Mouse (Mus musculus): ENCODE measurements around the gene Naaa.

Gene Naaa

DNA sequence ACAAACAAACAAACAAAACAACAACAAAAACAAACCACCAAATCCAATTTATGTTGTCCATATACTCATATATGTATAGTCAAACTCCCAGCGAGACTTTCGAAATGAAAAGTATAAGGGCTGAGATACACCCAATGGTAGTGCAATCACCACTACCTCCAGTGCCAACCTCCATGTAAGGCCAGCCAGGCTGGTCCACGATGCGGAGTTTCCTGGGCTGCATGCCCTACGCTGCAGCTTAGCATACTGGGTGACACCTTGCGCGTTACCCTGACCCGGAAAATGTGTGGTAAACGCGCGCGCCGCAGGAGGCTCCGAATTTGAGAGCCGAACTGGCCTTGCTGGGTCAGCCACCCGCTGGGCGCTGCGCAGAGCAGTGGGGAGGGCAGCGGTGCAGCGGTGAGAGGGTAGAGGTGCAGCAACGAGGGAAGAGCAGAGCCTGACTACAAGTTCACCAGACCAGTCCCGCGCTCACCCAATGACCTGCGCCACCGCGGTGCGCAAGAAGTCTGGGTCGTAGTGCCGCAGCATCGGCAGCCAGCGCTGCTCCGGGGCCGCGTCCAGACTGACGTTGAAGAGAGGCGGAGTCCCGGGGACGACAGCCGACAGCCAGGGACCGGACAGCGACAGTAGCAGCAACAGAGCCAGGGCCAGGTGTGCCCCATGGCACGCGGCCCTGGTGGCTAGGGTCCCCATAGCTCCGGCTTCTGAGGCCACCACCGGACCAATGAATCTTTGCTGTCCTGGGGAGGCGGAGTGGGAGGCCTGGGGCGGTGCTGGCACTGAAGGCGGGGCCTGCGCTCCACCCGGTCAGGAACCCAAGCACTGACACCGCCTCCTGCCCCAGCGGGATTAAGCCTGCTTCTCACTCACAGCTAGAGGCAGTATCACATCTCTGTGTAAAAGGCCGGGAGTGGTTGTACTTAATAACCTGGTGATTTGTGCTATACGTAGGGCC is at the start of gene Naaa:
Naaa (minus strand) TSS at position 734 of the 958 bp plus-strand sequence.
- peak; percentile 92 to 94 for DNase-seq

DNA sequence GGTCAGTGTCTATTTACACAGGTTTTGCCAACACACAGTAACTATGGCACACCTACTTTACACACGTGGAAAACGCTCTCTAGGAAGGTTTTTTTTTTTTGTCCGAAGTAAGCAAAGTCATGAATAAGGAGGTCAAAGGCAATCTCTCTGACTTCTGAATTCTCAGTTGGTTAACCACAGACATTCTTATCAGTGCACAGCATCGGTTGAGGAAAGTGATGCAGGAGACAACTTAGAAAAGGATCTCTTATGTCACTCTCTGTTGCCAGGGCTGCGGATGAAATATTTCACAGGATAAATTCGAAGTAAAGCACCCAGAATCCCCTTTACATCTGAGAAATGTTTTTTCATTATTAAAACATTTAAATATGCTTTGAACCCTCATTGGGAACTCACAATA is 49.4 kb upstream of the Naaa start:
- no peak for DNase-seq

DNA sequence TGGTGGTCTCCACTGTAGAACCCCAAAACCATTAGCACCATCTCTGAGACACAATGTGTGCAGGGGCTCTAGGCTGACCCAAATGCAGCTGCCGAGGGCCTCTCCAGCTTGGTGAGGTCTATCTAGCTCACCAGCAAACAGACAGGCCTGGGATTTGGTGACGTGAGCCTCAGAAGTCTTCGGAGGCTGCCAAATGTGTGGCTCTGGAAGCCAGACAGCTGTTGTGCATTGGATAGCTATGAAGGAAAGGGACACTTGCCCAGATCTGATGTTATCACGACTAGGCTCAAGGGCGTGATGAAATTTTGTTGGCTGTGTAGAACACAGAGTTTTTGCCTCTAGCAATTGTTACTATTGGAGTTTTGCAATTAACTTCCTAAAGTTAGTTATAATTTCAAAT is 45.3 kb upstream of the Naaa start:
- peak; percentile 46 to 55 for DNase-seq

DNA sequence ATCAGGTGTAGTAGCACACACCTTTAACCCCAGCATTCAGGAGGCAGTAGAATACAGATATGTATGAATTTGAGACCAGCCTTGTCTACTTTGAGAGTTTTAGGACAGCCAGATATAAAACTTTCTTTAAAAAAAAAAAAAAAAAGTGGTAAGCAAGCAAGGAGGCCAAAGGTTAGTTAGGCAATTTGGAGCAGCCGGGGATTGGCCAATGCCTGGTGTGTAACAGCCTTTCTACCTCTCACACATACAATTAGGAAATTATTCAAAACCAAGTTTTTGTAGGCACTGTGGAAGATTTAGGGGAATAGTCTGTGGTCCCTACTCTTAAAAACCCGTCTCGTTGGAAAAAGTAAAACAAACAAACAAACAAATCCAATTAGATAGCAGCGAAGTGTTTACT is 44.6 kb upstream of the Naaa start:
- DNase-seq, result no peak

DNA sequence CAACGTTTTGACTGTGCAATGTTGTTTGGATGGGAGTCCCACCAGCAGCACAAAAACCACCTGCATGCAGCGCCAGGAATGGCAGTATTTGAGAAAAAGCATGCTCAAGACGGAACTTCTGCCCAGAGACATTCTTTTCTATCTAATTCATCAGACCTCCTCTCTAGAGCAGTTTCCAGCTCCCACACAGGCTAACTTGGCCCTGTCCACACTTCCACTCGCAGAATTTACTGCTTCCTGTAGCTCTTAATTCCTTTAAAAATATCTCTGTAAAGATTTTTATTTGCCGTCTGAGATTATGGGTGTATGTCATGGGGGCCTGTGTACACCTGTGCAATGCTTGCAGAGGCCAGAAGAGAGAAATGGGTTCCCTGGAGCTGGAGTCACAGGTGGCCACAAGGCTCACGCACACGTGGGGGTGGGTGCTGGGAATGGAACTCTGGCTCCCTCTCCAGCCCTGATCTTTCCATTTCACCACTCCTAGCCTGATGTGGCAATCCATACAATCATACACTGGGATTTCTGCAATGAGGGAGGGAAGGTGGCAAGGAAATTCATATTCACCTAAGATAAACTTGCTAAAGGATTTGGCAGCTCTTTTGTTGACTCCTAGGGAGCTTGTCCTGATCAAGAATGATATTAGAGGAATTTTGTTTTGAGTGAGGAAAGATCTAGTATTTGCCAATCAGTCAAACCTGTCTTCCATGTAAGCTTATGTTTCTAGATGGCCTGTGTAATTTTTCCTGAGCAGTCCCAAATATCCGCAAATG is 43.8 kb upstream of the Naaa start:
- DNase-seq, result no peak

DNA sequence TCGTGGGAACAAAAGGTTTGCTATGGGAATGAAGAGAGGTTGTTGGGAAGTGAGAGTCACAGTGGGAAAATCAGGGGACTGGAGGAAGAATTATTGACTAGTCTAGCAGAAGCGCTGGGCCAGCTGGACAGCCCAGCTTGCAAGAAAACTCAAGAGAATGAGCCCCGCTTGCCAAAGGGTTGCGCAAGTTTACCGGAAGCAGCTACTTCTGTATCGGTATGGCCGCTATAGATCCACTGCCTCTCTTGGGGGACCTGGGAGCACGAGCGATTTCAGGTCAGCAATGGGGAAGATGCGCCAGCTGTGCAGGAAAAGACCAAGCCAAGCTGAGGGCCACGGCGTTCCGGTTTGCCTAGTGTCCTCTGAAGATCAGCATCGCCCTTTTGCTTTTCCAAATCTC is 40.6 kb upstream of the Naaa start:
- DNase-seq, result no peak

DNA sequence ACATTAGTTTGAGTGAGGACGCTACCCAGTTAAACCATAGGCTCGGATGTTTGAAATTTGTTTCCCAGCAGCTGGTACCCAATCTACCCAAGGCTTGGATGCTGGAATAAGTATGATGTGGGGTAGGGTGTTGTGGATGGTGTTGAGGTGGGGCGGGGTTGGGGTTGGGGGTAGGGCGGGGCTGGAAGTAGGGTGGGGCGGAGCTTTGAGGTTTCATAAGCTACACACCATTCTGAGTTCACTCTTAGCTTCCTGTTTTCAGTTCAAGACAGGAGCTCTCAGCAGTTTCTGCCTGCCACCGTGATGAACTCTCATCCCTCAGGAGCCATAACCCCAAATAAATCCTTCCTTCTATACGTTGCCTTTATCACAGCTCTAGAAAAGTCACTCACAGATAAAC is 40.1 kb upstream of the Naaa start:
- no peak for DNase-seq

DNA sequence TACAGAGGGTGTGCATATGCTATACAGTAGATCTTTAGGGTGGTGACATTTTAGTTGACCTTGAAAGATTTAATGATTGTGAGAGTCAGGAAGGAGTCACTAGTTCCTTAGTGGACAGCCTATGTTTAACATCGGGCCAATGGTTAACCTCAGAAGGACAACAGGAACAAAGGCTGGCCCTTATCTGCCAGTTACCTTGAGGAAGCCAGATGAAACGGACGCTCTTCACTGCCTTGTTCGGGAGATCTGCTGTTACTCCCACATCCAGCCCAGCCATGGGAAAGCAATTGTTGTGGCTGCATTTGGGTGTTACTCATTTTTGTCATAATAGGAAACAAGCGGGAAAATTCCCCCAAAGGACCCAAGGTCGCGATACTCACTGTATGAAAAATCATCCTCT is 35.8 kb upstream of the Naaa start:
- no peak for DNase-seq

DNA sequence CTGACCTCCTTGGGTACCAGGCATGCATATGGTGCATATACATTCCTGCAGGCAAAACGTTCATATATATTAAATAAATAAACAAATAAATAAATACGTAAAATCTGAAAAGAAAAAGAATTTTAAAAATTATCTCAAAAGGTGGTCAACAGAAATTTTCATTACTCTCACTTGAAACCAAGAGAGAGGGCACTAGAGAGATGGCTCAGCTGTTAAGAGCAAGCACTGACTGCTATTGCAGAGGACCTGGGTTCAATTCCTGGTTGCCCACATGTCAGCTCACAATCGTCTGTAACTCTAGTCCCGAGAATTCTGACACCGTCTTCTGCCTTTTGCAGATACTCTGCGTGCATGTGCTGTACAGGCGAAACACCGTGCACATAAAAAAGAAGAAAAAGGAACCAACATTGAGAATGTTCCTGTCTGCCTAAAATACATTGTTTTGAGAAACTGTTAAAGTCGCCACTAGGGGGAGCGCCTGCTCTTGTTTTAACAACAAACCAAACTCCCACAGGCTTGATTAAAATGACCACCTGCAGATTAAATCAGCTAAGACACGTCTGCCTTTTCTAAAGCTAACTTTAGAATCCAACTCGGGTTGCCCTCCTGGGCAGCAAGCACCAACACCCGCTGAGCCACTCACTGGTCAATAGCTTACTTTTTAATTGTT is 34.2 kb upstream of the Naaa start:
- DNase-seq, result peak; percentile 93 to 97

DNA sequence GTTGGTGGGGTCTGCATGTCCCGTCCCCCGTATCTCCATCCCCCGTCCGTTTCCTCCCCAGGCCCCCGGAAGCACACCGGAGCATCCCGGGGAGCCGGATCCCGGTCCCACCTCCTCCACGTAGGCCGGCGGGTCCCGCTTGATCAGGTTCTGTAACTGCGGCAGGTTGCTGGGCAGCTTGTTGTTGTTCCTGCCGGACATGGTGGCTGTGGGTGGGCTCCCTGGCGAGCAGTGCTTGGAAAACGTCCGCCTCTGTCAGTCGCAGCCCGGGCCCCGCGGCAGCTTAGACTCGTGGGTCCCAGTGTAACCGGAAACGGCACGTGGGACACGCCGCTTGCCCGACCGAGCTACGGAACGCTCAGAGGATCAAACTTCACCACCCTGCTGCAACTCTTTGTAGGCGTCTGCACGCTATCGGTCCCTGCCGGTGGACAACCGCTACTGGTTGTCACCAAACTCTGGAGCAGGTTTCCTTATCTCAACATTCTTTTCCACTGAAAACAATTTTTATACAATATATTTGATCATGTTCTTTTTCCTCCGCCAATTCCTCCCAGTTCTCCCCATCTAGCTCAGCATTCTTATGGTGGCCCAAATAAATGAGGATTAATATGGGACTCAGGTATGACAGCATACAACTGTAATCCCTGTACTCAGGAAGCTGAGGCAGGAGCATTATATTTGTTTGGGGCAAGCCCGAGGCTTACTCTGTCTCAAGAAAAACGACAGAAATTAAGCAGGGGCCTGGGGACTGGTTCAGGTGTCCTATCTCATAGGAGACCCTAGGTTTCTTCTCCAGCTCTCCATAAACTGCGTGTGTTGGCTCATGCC is 31.9 kb upstream of the Naaa start, which contains the start of gene Sdad1:
Sdad1 (minus strand) TSS at position 799 of the 831 bp plus-strand sequence.
- DNase-seq, result peak; percentile 95 to 96

DNA sequence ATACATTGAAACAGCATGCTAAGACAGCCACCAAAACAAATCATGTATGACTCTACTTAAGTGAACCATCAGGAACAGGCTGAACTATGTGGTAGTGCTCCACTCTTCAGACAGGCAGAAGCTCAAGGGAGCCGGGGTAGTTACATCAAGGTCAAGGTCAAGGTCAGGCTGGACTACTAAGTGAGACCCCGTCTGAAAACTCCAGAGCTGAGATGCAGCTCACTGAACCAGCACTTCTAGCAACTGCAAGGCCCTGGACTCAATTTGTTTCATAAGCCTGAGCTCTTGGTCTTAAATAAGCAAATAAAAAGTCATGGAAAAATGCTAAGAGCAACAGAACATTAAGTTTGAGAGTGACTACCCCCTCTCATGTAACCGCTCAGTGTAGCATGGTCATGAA is 26.3 kb upstream of the Naaa start:
- no peak for DNase-seq

DNA sequence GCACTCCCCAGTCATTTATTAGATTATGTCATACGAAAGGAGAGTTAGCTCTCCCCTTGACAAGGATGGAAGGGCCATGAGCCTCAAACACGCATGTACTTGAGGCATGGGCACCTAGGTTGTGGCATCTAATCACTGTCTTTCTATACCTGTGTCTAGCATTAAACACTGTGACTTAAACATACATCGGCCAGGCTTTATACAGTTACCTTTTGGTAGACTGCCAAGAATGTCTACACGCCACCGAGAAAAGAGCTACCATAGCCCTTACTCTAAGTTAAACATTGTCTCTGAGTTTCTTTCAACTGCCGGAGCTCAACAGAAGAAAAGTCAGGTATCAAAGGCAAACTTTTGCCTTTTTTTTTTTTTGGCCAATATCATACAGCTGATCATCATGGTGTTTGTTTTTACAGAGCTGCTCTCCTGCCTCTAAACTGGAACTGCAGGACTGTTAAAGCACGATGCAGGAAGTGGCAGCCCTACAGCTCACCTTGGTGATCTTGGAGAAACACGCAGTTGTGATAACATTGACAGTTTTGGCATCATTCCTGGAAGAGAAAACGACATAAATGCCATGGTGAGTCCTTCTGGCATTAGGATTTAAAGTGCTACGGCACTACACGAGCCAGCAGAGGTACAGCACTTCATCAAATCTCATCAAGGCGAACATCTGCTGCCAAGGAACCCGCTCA is 24.3 kb upstream of the Naaa start:
- DNase-seq, result no peak

DNA sequence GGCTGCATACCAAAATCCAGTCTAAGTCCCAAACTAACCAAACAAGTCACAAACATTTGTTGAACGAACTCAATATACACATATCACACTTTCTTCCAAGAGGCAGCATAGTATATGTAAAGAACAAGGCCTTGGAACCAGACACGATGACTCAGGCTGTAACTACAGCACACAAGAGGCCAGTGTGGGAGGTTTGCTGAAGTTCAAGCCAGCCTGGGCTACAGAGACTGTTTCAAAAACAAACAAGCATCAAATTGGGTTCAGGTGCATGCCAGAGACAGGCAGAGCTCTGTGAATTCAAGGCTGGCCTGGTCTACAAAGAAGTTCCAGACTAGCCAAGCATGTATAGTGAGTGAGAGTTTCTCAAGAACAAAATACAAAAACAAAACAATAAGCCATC is 16.6 kb upstream of the Naaa start:
- no peak for DNase-seq

DNA sequence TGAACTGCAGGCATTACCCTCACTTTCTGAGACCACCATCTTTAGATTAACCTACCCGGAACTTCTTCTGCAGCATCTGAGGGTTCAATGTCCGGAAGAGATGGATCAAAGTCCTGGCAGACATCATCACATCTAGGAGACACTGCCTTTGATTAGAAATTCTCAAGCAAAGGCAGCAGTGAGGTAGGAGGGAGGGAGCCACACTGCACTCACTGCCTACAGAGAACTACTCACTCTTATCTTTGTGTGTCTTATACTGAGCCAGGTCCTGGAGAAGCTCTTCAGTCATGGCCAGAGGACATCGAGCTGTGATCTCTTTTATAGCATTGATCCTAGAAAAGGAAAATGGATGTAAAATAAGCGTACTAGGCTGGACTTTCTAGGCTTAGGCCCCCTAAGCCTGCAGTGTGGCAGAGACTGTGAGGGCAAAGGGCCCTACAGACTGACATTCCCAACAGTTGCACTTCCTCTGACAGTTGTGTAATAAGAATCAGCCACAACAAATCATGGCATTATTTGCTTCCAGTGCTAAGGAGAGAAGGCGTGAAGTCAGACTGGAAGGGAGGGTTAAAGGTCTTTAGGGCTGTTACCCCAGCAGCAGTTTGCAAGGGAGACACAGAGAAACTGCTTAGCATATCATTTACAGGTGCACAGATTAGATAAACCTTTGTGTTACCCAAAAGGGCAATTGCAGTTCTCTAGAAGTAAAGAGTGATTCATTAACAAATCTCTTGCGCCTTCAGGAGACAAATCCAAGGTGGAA is 13.9 kb upstream of the Naaa start:
- peak in 1 of 2 experiments; percentile 40 for DNase-seq

DNA sequence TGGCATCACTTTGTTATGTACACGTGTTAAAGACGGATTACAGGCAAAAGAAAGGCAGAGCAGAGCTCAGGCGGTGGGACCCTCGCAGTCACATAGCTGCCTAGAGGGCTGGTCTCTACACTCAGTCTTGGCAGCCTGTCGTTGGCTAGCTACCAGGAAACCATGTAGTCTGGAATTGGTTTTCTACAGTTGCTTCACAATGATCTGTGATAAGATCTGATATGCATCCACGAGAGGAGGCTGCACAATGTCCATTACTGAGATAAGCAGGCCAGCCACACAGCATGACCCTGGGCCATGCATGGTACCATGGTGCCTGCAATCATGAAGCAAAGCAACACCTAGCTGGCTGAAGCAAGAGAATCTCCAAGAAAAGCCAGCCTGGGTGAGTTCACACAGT is 9.9 kb upstream of the Naaa start:
- DNase-seq, result no peak

DNA sequence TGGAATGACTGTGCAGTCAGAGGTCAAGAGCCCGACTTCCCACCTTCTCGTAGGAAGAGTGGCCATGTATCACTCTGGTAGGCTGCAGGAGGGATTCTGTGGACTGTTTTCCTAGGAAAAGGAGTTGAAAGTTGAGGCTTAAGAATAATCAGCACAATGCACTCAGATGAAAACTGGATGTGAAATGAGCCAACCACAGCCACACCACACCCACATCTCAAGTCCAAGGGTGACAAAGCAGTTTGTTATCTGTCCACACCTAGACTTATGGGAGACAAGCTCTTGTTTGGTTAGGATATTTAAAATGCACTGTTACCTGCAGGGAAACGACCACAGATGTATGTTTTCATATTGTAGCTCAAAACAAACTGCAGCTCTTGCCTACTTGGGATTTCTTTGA is 5.1 kb upstream of the Naaa start:
- DNase-seq, result no peak

DNA sequence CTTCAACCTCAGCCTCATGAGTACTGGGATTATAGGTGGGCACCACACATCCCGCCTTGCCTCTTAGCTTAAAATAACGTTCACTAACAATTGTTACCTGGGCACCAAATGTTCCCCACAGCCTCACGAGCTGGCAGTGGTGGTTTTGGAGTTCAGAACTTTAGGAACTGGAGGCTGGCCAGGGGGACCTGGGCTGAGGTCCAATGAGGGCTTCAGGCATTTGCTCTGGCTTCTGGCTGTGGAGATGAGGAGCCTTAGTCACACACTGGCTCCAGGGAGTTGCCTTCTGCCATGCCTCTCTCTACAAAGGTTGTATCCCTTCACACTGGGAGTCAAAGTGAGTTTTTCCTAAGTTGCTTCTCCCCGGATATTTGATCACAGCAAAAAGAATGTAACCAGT is 4.6 kb upstream of the Naaa start:
- DNase-seq, result no peak

DNA sequence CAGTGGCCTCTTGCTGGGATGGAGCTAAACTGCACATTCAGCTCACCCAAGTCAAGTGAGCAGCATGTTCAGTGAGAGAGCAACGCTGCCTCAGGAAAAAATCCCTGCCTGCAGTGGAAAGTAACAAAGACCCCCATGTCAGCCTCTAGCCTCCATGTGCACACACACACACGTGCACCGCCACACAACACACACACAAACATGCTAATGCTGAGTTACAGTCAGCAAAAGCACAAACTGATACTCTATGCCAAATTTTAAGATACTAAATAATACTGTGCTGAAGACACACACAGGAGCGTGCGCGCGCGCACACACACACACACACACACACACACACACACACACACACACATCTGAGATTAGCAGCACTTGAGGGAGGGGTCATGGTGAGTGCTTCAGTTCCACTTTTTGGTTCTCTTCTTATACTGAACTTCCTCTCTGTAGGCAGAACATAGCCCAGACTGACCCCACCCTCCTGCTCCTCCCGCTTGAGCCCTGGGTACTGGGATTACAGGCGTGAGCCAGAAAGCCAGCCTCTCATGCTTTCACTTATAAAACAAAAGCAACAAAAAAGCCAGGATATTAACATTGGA is 1.1 kb upstream of the Naaa start:
- peak in 1 of 2 experiments; percentile 12 for DNase-seq

DNA sequence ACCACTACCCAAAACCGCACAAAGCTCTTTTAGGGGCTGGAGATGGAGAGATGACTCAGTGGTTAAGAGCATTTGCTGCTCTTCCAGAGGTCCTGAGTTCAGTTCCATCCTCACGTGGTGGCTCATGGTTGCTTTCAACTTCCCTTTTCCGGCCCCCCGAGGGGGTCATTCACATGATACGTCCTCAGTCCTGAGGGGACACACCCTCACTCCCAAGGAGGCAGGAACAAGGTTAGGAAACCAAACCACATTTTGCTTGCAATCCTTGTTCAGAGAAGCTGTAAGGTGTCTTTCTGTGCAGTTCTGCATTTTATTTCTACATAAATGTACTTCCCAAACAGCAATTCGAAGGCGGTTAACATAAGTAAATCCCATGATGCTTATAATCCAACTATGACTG is 7.5 kb downstream of the Naaa start:
- DNase-seq, result no peak

DNA sequence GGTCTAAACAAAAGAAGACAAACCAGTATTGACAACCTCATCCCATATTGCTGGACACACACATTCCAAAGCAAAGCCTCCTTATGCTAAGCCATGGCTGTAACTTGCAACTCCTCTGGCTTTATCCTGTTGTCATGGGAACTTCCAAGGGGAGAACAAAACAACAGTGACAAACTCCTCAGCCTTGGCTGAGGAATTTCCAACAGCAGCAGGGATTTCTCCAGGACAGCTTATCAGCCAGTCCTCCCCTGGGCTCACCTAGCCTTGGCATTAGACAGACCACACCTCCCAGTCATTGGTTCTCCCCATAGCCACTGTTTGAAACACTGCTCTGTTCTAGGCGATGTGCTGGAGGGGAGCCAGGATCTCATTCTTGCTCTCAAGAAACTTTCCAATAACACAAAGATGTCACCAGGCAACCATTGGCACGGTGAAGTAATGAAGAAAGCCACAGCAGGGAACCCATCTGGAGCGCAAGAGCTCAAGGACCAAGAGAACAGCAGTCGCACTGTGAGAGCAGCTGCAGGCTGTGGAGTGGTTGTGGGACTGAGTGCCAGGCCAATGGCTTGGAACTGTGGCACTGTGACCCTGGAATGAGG is 14.1 kb downstream of the Naaa start:
- DNase-seq, result no peak

Data from kidney, postnatal 36 days (tissue).